Mouse (Mus musculus) MEL (cell line): ENCODE measurements around the gene Pop5. TPM values are rescaled to one million over a fixed set of nuclear protein-coding genes. Genes with fewer than 3 reads are reported as not detected.

Source experiments
- DNase-seq: peaks from one replicate; pipeline ENCODE4 v3.0.0; 2011; ENCODE audit warnings: low read depth, low spot score
- H3K27ac ChIP-seq: 2 replicates; pipeline ENCODE4 v1.5.1; 2012; ENCODE audit warnings: low read depth, mild to moderate bottlenecking, control low read depth, low read length, moderate library complexity; ENCODE audit not compliant: control insufficient read depth
- H3K27me3 ChIP-seq, 2 experiments: fragments of 150-350 bp in 1 of 2; sonication (generic) in 1 of 2; 2 replicates each; pipeline ENCODE4 v1.6.1; 2012; ENCODE audit warnings: low read length in 2 of 2, mild to moderate bottlenecking in 2 of 2, improper control_type of control experiment in 1 of 2, moderate library complexity in 1 of 2; ENCODE audit not compliant: insufficient read depth in 2 of 2, control insufficient read depth in 1 of 2
- H3K36me3 ChIP-seq, 2 experiments: 2 replicates each; pipeline ENCODE4 v1.6.1; 2012 to 2014; ENCODE audit warnings: low read length in 2 of 2, improper control_type of control experiment in 1 of 2, inconsistent platforms in 1 of 2, mild to moderate bottlenecking in 1 of 2; ENCODE audit not compliant: insufficient read depth in 2 of 2, control insufficient read depth in 1 of 2
- H3K4me1 ChIP-seq, 2 experiments: fragments of 150-350 bp in 1 of 2; sonication (generic) in 1 of 2; 2 replicates each; pipeline ENCODE4 v1.6.1; 2012; ENCODE audit warnings: low read length in 2 of 2, improper control_type of control experiment in 1 of 2, mild to moderate bottlenecking in 1 of 2; ENCODE audit not compliant: insufficient read depth in 2 of 2, control insufficient read depth in 1 of 2
- H3K4me3 ChIP-seq, 2 experiments: fragments of 150-350 bp in 1 of 2; sonication (generic) in 1 of 2; 2 replicates each; pipeline ENCODE4 v1.5.1; 2012; ENCODE audit warnings: low read depth in 2 of 2, low read length in 2 of 2, mild to moderate bottlenecking in 2 of 2, moderate library complexity in 2 of 2, control low read depth in 1 of 2, improper control_type of control experiment in 1 of 2; ENCODE audit not compliant: control insufficient read depth in 1 of 2, insufficient read depth in 1 of 2
- H3K79me2 ChIP-seq: 2 replicates; pipeline ENCODE4 v1.6.1; 2012; ENCODE audit warnings: mild to moderate bottlenecking, low read length, moderate library complexity; ENCODE audit not compliant: control insufficient read depth, poor library complexity, insufficient read depth
- H3K9ac ChIP-seq: 2 replicates; pipeline ENCODE4 v1.6.1; 2012; ENCODE audit warnings: low read depth, mild to moderate bottlenecking, control low read depth, low read length, moderate library complexity; ENCODE audit not compliant: control insufficient read depth, poor library complexity, severe bottlenecking
- H3K9me3 ChIP-seq: fragments of 150-350 bp; sonication (generic); replicated peaks from 2 replicates; pipeline ENCODE4 v1.6.1; 2012; ENCODE audit warnings: mild to moderate bottlenecking, low read length, improper control_type of control experiment, moderate library complexity; ENCODE audit not compliant: insufficient read depth
- CTCF ChIP-seq, 3 experiments: IDR thresholded peaks in 2 of 3; conservative IDR thresholded peaks in 1 of 3; 2 replicates each; pipeline ENCODE4 v1.5.1; 2011 to 2012; ENCODE audit warnings: low read length in 3 of 3, low read depth in 2 of 3, mild to moderate bottlenecking in 2 of 3, improper control_type of control experiment in 1 of 3, inconsistent platforms in 1 of 3, mixed read lengths in 1 of 3, moderate library complexity in 1 of 3; ENCODE audit not compliant: control insufficient read depth in 1 of 3, insufficient read depth in 1 of 3, poor library complexity in 1 of 3, severe bottlenecking in 1 of 3
- E2F4 ChIP-seq: IDR thresholded peaks from 2 replicates; pipeline ENCODE4 v1.6.1; 2011; ENCODE audit warnings: low read depth, low read length, improper control_type of control experiment, borderline replicate concordance
- ELF1 ChIP-seq: IDR thresholded peaks from 2 replicates; pipeline ENCODE4 v1.6.1; 2014; ENCODE audit warnings: low read depth, mild to moderate bottlenecking, inconsistent platforms, low read length, improper control_type of control experiment, moderate library complexity
- EP300 ChIP-seq, 2 experiments: IDR thresholded peaks; 2 replicates each; pipeline ENCODE4 v1.6.1; 2011; ENCODE audit warnings: improper control_type of control experiment in 2 of 2, low read length in 2 of 2, low read depth in 1 of 2, mild to moderate bottlenecking in 1 of 2
- ETS1 ChIP-seq: IDR thresholded peaks from 2 replicates; pipeline ENCODE4 v1.6.1; 2012; ENCODE audit warnings: low read depth, mild to moderate bottlenecking, inconsistent platforms, low read length, improper control_type of control experiment, moderate library complexity
- GABPA ChIP-seq: IDR thresholded peaks from 2 replicates; pipeline ENCODE4 v1.6.1; 2012; ENCODE audit warnings: low read depth, mild to moderate bottlenecking, inconsistent platforms, low read length, improper control_type of control experiment, moderate library complexity
- GATA1 ChIP-seq: IDR thresholded peaks from 2 replicates; pipeline ENCODE4 v1.6.1; 2011; ENCODE audit warnings: low read depth, low read length, improper control_type of control experiment
- JUND ChIP-seq: IDR thresholded peaks from 2 replicates; pipeline ENCODE4 v1.6.1; 2011; ENCODE audit warnings: low read depth, mild to moderate bottlenecking, improper control_type of control experiment, low read length
- MAFK ChIP-seq: IDR thresholded peaks from 2 replicates; pipeline ENCODE4 v1.6.1; 2011; ENCODE audit warnings: low read depth, mild to moderate bottlenecking, low read length, improper control_type of control experiment, borderline replicate concordance
- MAX ChIP-seq: IDR thresholded peaks from 2 replicates; pipeline ENCODE4 v1.6.1; 2011; ENCODE audit warnings: low read length, improper control_type of control experiment
- MEF2A ChIP-seq: IDR thresholded peaks from 2 replicates; pipeline ENCODE4 v1.6.1; 2014; ENCODE audit warnings: low read depth, mild to moderate bottlenecking, inconsistent platforms, low read length, improper control_type of control experiment; ENCODE audit not compliant: poor library complexity, insufficient replicate concordance, severe bottlenecking; ENCODE audit errors: extremely low read depth
- MXI1 ChIP-seq: IDR thresholded peaks from 2 replicates; pipeline ENCODE4 v1.6.1; 2011; ENCODE audit warnings: mild to moderate bottlenecking, low read depth, low read length, improper control_type of control experiment
- MYB ChIP-seq: IDR thresholded peaks from 2 replicates; pipeline ENCODE4 v1.6.1; 2011; ENCODE audit warnings: mild to moderate bottlenecking, low read depth, low read length, improper control_type of control experiment
- NELFE ChIP-seq: IDR thresholded peaks from 2 replicates; pipeline ENCODE4 v1.6.1; 2011; ENCODE audit warnings: low read depth, low read length, improper control_type of control experiment
- NRF1 ChIP-seq: IDR thresholded peaks from 2 replicates; pipeline ENCODE4 v1.6.1; 2014; ENCODE audit warnings: low read depth, mild to moderate bottlenecking, inconsistent platforms, low read length, improper control_type of control experiment, moderate library complexity; ENCODE audit not compliant: poor library complexity, insufficient read depth, severe bottlenecking
- POLR2A ChIP-seq, 2 experiments: IDR thresholded peaks; 2 replicates each; pipeline ENCODE4 v1.6.1; 2011 to 2012; ENCODE audit warnings: low read length in 2 of 2, mild to moderate bottlenecking in 2 of 2, control low read depth in 1 of 2, improper control_type of control experiment in 1 of 2, low read depth in 1 of 2, moderate library complexity in 1 of 2; ENCODE audit not compliant: control insufficient read depth in 1 of 2, insufficient read depth in 1 of 2, poor library complexity in 1 of 2
- POLR2AphosphoS2 ChIP-seq: IDR thresholded peaks from 2 replicates; pipeline ENCODE4 v1.6.1; 2011; ENCODE audit warnings: low read length, improper control_type of control experiment
- RAD21 ChIP-seq: IDR thresholded peaks from 2 replicates; pipeline ENCODE4 v1.6.1; 2011; ENCODE audit warnings: mild to moderate bottlenecking, low read depth, low read length, improper control_type of control experiment
- RCOR1 ChIP-seq: IDR thresholded peaks from 2 replicates; pipeline ENCODE4 v1.6.1; 2012; ENCODE audit warnings: low read depth, mild to moderate bottlenecking, inconsistent platforms, low read length, improper control_type of control experiment
- SIN3A ChIP-seq: IDR thresholded peaks from 2 replicates; pipeline ENCODE4 v1.6.1; 2012; ENCODE audit warnings: low read length, improper control_type of control experiment, inconsistent platforms
- SMC3 ChIP-seq: IDR thresholded peaks from 2 replicates; pipeline ENCODE4 v1.6.1; 2011; ENCODE audit warnings: low read depth, low read length, improper control_type of control experiment
- TBP ChIP-seq: IDR thresholded peaks from 2 replicates; pipeline ENCODE4 v1.8.0; 2011; ENCODE audit warnings: low read depth, low read length, improper control_type of control experiment
- TCF12 ChIP-seq: IDR thresholded peaks from 2 replicates; pipeline ENCODE4 v1.6.1; 2014; ENCODE audit warnings: low read depth, mild to moderate bottlenecking, inconsistent platforms, low read length, improper control_type of control experiment, moderate library complexity
- UBTF ChIP-seq: IDR thresholded peaks from 2 replicates; pipeline ENCODE4 v1.6.1; 2012; ENCODE audit warnings: low read depth, mild to moderate bottlenecking, inconsistent platforms, low read length, improper control_type of control experiment, moderate library complexity, borderline replicate concordance; ENCODE audit not compliant: insufficient read depth
- ZC3H11A ChIP-seq: IDR thresholded peaks from 2 replicates; pipeline ENCODE4 v1.6.1; 2012; ENCODE audit warnings: low read depth, mild to moderate bottlenecking, inconsistent platforms, low read length, improper control_type of control experiment
- polyA plus RNA-seq, 2 experiments: library from polyadenylated mRNA; stranded (reverse) in 1 of 2; unstranded in 1 of 2; fragments of >175 nt in 1 of 2; fragments of >200 nt in 1 of 2; gene quantifications; 2 replicates each; pipeline versions ENCODE4 v1.2.1 to v1.2.4; 2012; ENCODE audit warnings: low replicate concordance in 2 of 2, low read depth in 1 of 2; ENCODE audit not compliant: insufficient read length in 2 of 2, insufficient read depth in 1 of 2, missing spikeins in 1 of 2
- total RNA-seq: library from RNA; depleted of rRNA; stranded (reverse); fragments of 300-350 nt; gene quantifications from 2 replicates; pipeline ENCODE4 v1.2.3, GENCODE M21; 2012

Pop5 gene
- total and polyA plus RNA-seq, 3 experiments, result 103 to 388 (median 208) TPM

- no peak for TF ChIP-seq MAFK
- no peak for TF ChIP-seq SMC3
- no peak for TF ChIP-seq JUND
- TF ChIP-seq SIN3A, result peak; percentile 50; the same call in 1 of the 2 replicates
- no peak for TF ChIP-seq ELF1
- TF ChIP-seq MAX, result peak; percentile 44; the same call in 1 of the 2 replicates
- TF ChIP-seq GABPA, result no peak
- no peak for TF ChIP-seq ETS1
- no peak for TF ChIP-seq MYB
- peak; percentile 85; the same call in 1 of the 2 replicates for TF ChIP-seq TBP
- TF ChIP-seq, all 39 proteins: peak for 3
- Histone ChIP-seq H3K4me1 (peaks cover 15 to 18% of the 10 kb centered on the region in 2 experiments), H3K27ac (peak overlapping the region; percentile 65)
These were observed 39.1 kb downstream of the Pop5 start for GRCm38 (mm10) chr5:115274771-115275170.

GRCm38 (mm10) chr5:115275998-115276397 is 40.4 kb downstream of the Pop5 start:
- no peak for TF ChIP-seq MYB
- TF ChIP-seq SMC3, result peak; percentile 64
- TF ChIP-seq CTCF (IDR thresholded peaks at IDR 0.05 in 2 of 3, conservative IDR thresholded peaks at IDR 0.05 in 1 of 3; ENCODE audit: control insufficient read depth in 1 of 3, insufficient read depth in 1 of 3, low read depth in 2 of 3, low read length in 3 of 3, poor library complexity in 1 of 3, severe bottlenecking in 1 of 3), result peak; percentile 77 to 92 (median 86)
- peak; percentile 77 for TF ChIP-seq RAD21
- TF ChIP-seq ZC3H11A, result peak; percentile 46
- 0 out of 2 replicates have a peak, but pooled peaks have one; percentile 37 for TF ChIP-seq MXI1
- peak overlapping the region in 1 of 2 experiments; percentile 36; a peak in 1 of 4 replicates for H3K4me3 ChIP-seq
- peak overlapping the region; percentile 46 for H3K9ac ChIP-seq
- peaks cover 29% of the 10 kb centered on the region for H3K79me2 ChIP-seq
- H3K27ac ChIP-seq, result no peak overlapping the region
- H3K36me3 ChIP-seq, result peaks cover 0 to 25% of the 10 kb centered on the region in 2 experiments; a peak in 2 of 4 replicates
- DNase-seq, result peak; percentile 89
- H3K4me1 ChIP-seq, result peaks cover 15% of the 10 kb centered on the region in 2 experiments; a peak in 3 of 4 replicates
- H3K27me3 ChIP-seq, result no peaks in the 10 kb centered on the region
- H3K9me3 ChIP-seq, result no peaks in the 10 kb centered on the region

More at GRCm38 (mm10) chr5:115274771-115275170, 39.1 kb downstream of the Pop5 start:
- H3K4me3 ChIP-seq, result peak overlapping the region in 1 of 2 experiments; percentile 20; a peak in 1 of 4 replicates
- DNase-seq, result peak; percentile 80
- H3K36me3 ChIP-seq, result peaks cover 3 to 27% of the 10 kb centered on the region in 2 experiments; a peak in 3 of 4 replicates
- H3K9me3 ChIP-seq, result no peaks in the 10 kb centered on the region
- H3K79me2 ChIP-seq, result peaks cover 30% of the 10 kb centered on the region
- H3K9ac ChIP-seq, result peak overlapping the region; percentile 14; the same call in 1 of the 2 replicates
- H3K27me3 ChIP-seq, result no peaks in the 10 kb centered on the region

- H3K9ac ChIP-seq, result no peak overlapping the region
- H3K36me3 ChIP-seq, result peaks cover 0 to 25% of the 10 kb centered on the region in 2 experiments; a peak in 2 of 4 replicates
- H3K4me3 ChIP-seq, result no peak overlapping the region
- peak; percentile 66 for DNase-seq
- H3K9me3 ChIP-seq, result no peaks in the 10 kb centered on the region
- peaks cover 24% of the 10 kb centered on the region for H3K79me2 ChIP-seq
- H3K27me3 ChIP-seq, result no peaks in the 10 kb centered on the region
- H3K27ac ChIP-seq, result peak overlapping the region; percentile 6
- H3K4me1 ChIP-seq, result peaks cover 14 to 15% of the 10 kb centered on the region in 2 experiments; a peak in 3 of 4 replicates
- TF ChIP-seq RCOR1 (peak; percentile 42; the same call in 1 of the 2 replicates), TCF12 (peak; percentile 50; the same call in 1 of the 2 replicates), MEF2A (no peak), NRF1 (0 out of 2 replicates have a peak, but pooled peaks have one; percentile 14), ETS1 (peak; percentile 85), SIN3A (peak; percentile 67), GATA1 (peak; percentile 59), NELFE (no peak), POLR2A (IDR thresholded peaks at IDR 0.05; ENCODE audit: control insufficient read depth in 1 of 2, insufficient read depth in 1 of 2, low read depth in 1 of 2, low read length in 2 of 2, poor library complexity in 1 of 2) (no peak), UBTF (no peak), EP300 (IDR thresholded peaks at IDR 0.05; ENCODE audit: low read depth in 1 of 2, low read length in 2 of 2) (peak; percentile 39 to 52), POLR2AphosphoS2 (no peak), MYB (no peak), E2F4 (no peak)
These were observed 42.4 kb downstream of the Pop5 start for GRCm38 (mm10) chr5:115278053-115278452.
